In the genomic region with DNA sequence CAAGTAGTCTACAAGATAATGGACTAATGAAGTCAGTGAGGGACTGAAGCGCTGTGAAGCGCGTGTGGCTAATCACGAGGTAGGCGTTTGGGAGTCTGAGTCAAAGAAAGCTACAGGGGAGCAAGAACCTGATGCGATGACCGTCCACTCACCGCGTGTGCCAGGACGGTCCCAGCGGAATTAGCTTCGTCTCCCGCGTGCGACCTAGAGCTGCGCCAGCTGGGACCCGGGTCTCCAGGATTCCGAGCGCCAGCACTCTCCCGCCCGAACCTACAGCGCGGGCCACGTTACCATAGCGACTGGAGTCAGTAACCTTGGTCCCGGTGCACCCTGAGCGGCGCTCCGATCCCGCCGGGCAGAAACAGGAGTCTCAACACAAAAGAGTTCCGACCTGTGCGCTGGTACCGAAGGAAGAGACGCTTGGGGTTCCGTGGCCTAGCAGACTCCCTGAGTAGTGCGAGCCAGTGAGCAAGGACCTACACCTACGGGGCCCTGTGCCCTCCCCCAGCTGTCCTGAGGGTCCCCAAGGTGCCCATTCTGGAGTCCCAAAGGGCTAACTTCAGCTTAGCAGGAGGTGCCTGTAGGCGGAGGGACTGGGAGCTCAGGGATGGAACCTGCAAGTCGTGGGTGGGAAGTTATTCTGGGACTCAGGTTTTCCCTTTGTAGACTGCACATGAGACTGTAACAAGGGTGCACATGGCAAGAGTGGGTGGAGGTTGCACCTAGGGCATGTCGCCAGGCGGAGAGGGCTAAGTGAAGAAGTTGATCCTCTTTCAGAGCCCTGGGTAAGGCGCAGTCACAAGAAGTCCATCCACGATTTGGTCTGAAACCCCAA, we compare ENCODE assay signal across 8 mouse cellular contexts. TPM values are rescaled to one million over a fixed set of nuclear protein-coding genes. Genes with fewer than 3 reads are reported as not detected.
A peak's percentile ranks its signal among the peaks of the same experiment; 100 is the strongest.
DNase-seq lines count a peak whose midpoint lies in the region; ATAC-seq lines count a peak whose summit lies in the region.

Gene Ccdc57 (minus strand): TSS at position 309 of the 835 bp plus-strand sequence.

- H3K27me3 ChIP-seq in heart, embryonic 13.5 days (replicated peaks): no peaks in the 10 kb centered on the region
- H3K27me3 ChIP-seq in liver, embryonic 13.5 days: no peaks in the 10 kb centered on the region
- H3K27me3 ChIP-seq in stomach, embryonic 16.5 days (ENCODE audit: control insufficient read depth, insufficient read depth, low read length): no peaks in the 10 kb centered on the region; the same call in 1 of the 2 replicates

- H3K9ac ChIP-seq in heart, embryonic 13.5 days: peak within 1 kb of the TSS; percentile 88
- H3K9ac ChIP-seq in liver, embryonic 13.5 days: peak within 1 kb of the TSS; percentile 77
- peak within 1 kb of the TSS; percentile 79 for H3K9ac ChIP-seq in stomach, embryonic 16.5 days (ENCODE audit: low read length)

- peak within 1 kb of the TSS; percentile 85 for H3K4me3 ChIP-seq in heart, embryonic 13.5 days
- peak within 1 kb of the TSS; percentile 78 for H3K4me3 ChIP-seq in liver, embryonic 13.5 days (replicated peaks)
- peak within 1 kb of the TSS; percentile 82 for H3K4me3 ChIP-seq in stomach, embryonic 16.5 days (replicated peaks; ENCODE audit: low read length)

- peak; percentile 94 for ATAC-seq in erythroid progenitor cell, adult 5-6 weeks (replicated peaks; ENCODE audit: low FRiP score, poor library complexity, severe bottlenecking)
- ATAC-seq in heart, embryonic 13.5 days (ENCODE audit: extremely low read depth, insufficient number of reproducible peaks, low FRiP score, low TSS enrichment): peak; percentile 72; the same call in 1 of the 2 replicates
- peak; percentile 87 for ATAC-seq in liver, embryonic 13.5 days (ENCODE audit: low read depth)
- peak; percentile 92 for ATAC-seq in stomach, embryonic 16.5 days (ENCODE audit: insufficient read depth, low FRiP score)

- H3K4me2 ChIP-seq in heart, embryonic 13.5 days: peak within 1 kb of the TSS; percentile 81
- peak within 1 kb of the TSS; percentile 84 for H3K4me2 ChIP-seq in liver, embryonic 13.5 days
- H3K4me2 ChIP-seq in stomach, embryonic 16.5 days (ENCODE audit: low read depth, low read length): peak within 1 kb of the TSS; percentile 94

- H3K4me1 ChIP-seq in heart, embryonic 13.5 days: peaks cover 16% of the 10 kb centered on the region
- peaks cover 50% of the 10 kb centered on the region for H3K4me1 ChIP-seq in liver, embryonic 13.5 days (replicated peaks)
- H3K4me1 ChIP-seq in stomach, embryonic 16.5 days (ENCODE audit: control insufficient read depth, insufficient read depth, low read length): peaks cover 3% of the 10 kb centered on the region; the same call in 1 of the 2 replicates

- 8% methylated on average over 44 of the region's 44 CpGs for WGBS in heart, embryonic 13.5 days
- 9% methylated on average over 44 of the region's 44 CpGs for WGBS in liver, embryonic 13.5 days (ENCODE audit: insufficient replicate concordance)
- WGBS in stomach, embryonic 16.5 days: 10% methylated on average over 44 of the region's 44 CpGs

- H3K27ac ChIP-seq in heart, embryonic 13.5 days (replicated peaks): peak within 1 kb of the TSS; percentile 15; the same call in 1 of the 2 replicates
- H3K27ac ChIP-seq in liver, embryonic 13.5 days: peak within 1 kb of the TSS; percentile 58
- H3K27ac ChIP-seq in stomach, embryonic 16.5 days (ENCODE audit: low read length): no peak within 1 kb of the TSS

- DNase-seq in CD4-positive, CD25-positive, alpha-beta regulatory T cell, adult 2 months (ENCODE audit: low read depth, low spot score): peak; percentile 92
- peak; percentile 78 for DNase-seq in brain, embryonic 18.5 days (ENCODE audit: low read depth, low spot score)
- DNase-seq in kidney, postnatal 14 days: peak; percentile 92
- peak; percentile 77 for DNase-seq in liver, embryonic 13.5 days
- DNase-seq in neural tube, embryonic 10.5 days (ENCODE audit: extremely low spot score, low spot score): peak; percentile 94

- peaks cover 13% of the 10 kb centered on the region; the same call in 1 of the 2 replicates for H3K36me3 ChIP-seq in heart, embryonic 13.5 days
- peaks cover 9% of the 10 kb centered on the region for H3K36me3 ChIP-seq in liver, embryonic 13.5 days
- no peaks in the 10 kb centered on the region for H3K36me3 ChIP-seq in stomach, embryonic 16.5 days (ENCODE audit: control insufficient read depth, insufficient read depth, low read length)

- peaks cover 2% of the 10 kb centered on the region; the same call in 1 of the 2 replicates for H3K9me3 ChIP-seq in heart, embryonic 13.5 days
- no peaks in the 10 kb centered on the region for H3K9me3 ChIP-seq in liver, embryonic 13.5 days (replicated peaks)
- no peaks in the 10 kb centered on the region for H3K9me3 ChIP-seq in stomach, embryonic 16.5 days (replicated peaks; ENCODE audit: control insufficient read depth, low read length)

RNA-seq across cellular contexts. Expression of gene Ccdc57, which starts in this region (rescaled TPM):
- 6.7 and 11.2 TPM in 2 replicates for total RNA-seq in erythroid progenitor cell, adult 5-6 weeks (2015; ENCODE audit: low replicate concordance)
- total RNA-seq in erythroid progenitor cell, adult 5-6 weeks (2017; ENCODE audit: low replicate concordance): 12.1 and 13.5 TPM in 2 replicates
- polyA plus RNA-seq in heart, embryonic 13.5 days (2015; fragmentation: Nextera tagmentation; extraction: Ambion mirVana): 3.1 and 3.7 TPM in 2 replicates
- 1.8 TPM in 2 replicates for polyA plus RNA-seq in liver, embryonic 13.5 days (2015; fragmentation: Nextera tagmentation; extraction: Ambion mirVana)
- 5.2 and 5.3 TPM in 2 replicates for polyA plus RNA-seq in stomach, embryonic 16.5 days (2015; fragmentation: Nextera tagmentation; extraction: Ambion mirVana)
